Mouse (Mus musculus) hindbrain, embryonic 10.5 days (tissue): ENCODE measurements at regions not wholly inside any gene's neighbourhood (a gene's known extent, or its start where the extent isn't known, plus 50 kb on each side); places are given as distances from the start of the nearest gene placed in this dataset.

Experiments
- DNase-seq: peaks from one replicate; pipeline ENCODE4 v3.0.0-alpha.2; 2017; ENCODE audit warnings: low spot score
- H3K27ac ChIP-seq: fragments of 300-500 bp; sonication (generic); 2 replicates; pipeline ENCODE4 v1.5.1; 2016; ENCODE audit warnings: mild to moderate bottlenecking, moderate library complexity
- H3K27me3 ChIP-seq: fragments of 300-500 bp; sonication (generic); 2 replicates; pipeline ENCODE4 v1.6.1; 2016; ENCODE audit warnings: mild to moderate bottlenecking; ENCODE audit not compliant: poor library complexity, insufficient read depth, severe bottlenecking
- H3K36me3 ChIP-seq: fragments of 300-500 bp; sonication (generic); 2 replicates; pipeline ENCODE4 v1.6.1; 2016; ENCODE audit warnings: mild to moderate bottlenecking, moderate library complexity
- H3K4me1 ChIP-seq: fragments of 300-500 bp; sonication (generic); replicated peaks from 2 replicates; pipeline ENCODE4 v1.6.1; 2016; ENCODE audit warnings: mild to moderate bottlenecking
- H3K4me3 ChIP-seq: fragments of 300-500 bp; sonication (generic); 2 replicates; pipeline ENCODE4 v1.5.1; 2016; ENCODE audit warnings: mild to moderate bottlenecking, moderate library complexity
- H3K9me3 ChIP-seq: fragments of 300-500 bp; sonication (generic); 2 replicates; pipeline ENCODE4 v1.6.1; 2016; ENCODE audit warnings: mild to moderate bottlenecking, moderate library complexity
- WGBS: fragments of 180-500 bp; shearing (Covaris S2); methylation state at CpG from one replicate; pipeline ENCODE4 v1.1.7; 2016; 5-methylcytosine and 5-hydroxymethylcytosine counted together

DNA sequence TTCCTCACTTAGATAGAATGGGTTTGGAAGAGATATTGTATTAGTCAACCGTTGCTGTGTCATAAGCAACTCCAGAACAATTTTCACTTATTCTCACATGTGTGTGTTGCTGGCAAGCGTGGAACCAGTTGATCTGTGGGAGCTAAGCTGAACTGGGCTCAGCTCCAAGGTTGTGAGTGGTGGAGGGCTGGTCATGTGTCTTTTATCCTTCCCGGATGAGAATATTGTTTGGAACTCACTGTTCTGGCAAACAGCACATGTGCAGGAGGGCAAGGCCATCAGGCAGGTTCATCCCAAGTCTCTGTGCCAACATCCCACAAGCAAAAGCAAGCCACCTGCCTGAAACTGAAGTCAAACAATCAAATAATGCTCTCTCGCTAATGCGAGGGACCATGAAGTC lies 656.8 kb downstream of the Diaph3 start:
- DNase-seq, result no peak
- Histone ChIP-seq H3K4me1 (peaks cover 6% of the 10 kb centered on the region), H3K27me3 (no peaks in the 10 kb centered on the region), H3K36me3 (no peaks in the 10 kb centered on the region), H3K4me3 (no peak overlapping the region), H3K27ac (no peak overlapping the region), H3K9me3 (no peaks in the 10 kb centered on the region)
- 93% methylated on average over 5 of the region's 5 CpGs for WGBS

DNA sequence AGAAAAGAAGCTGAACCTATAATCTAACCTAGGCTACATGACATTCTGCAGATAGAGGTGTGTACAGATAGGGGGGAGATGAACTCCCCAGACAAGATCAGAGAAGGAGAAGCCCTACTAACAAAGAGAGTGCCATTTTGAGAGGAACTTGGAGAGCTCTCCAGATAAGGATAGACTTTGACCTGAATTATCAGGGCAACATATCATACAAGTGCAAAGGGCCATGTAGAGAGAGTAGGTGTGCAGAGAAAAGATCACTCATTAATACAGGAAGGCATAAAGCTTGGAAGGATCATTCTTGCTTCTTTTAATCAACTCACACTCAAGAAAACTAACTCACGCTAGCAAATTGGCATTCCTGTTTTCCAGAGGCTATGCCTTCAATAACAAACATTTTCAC lies 667.4 kb downstream of the Diaph3 start:
- no peaks in the 10 kb centered on the region for H3K36me3 ChIP-seq
- no peak overlapping the region for H3K27ac ChIP-seq
- H3K4me3 ChIP-seq, result no peak overlapping the region
- no peaks in the 10 kb centered on the region for H3K27me3 ChIP-seq
- no peak for DNase-seq
- WGBS, result 87% methylated on average over 1 of the region's 1 CpGs
- no peaks in the 10 kb centered on the region for H3K4me1 ChIP-seq
- no peaks in the 10 kb centered on the region for H3K9me3 ChIP-seq

DNA sequence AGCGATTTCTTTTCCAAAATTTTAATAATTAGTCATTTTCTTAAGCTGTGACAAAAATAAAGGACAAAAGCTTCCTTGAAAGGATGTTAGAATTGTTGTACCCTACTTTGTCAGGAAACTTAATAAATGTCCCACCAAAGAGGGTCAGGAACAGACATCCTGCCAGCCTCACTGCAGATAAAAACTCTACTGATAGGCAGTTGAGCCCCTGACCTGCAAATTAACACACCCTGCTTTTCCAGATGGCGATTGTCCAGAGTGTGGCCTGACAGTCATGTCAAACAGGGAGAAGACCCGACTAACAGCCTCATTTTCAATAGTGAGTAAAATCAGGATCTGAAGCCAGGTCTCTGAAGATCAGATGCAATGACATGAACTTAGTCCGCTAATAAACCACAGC lies 670.6 kb downstream of the Diaph3 start:
- H3K27me3 ChIP-seq, result no peaks in the 10 kb centered on the region
- H3K27ac ChIP-seq, result no peak overlapping the region
- DNase-seq, result no peak
- no peaks in the 10 kb centered on the region for H3K4me1 ChIP-seq
- no peaks in the 10 kb centered on the region for H3K36me3 ChIP-seq
- no peaks in the 10 kb centered on the region for H3K9me3 ChIP-seq
- 63% methylated on average over 4 of the region's 4 CpGs for WGBS
- no peak overlapping the region for H3K4me3 ChIP-seq

DNA sequence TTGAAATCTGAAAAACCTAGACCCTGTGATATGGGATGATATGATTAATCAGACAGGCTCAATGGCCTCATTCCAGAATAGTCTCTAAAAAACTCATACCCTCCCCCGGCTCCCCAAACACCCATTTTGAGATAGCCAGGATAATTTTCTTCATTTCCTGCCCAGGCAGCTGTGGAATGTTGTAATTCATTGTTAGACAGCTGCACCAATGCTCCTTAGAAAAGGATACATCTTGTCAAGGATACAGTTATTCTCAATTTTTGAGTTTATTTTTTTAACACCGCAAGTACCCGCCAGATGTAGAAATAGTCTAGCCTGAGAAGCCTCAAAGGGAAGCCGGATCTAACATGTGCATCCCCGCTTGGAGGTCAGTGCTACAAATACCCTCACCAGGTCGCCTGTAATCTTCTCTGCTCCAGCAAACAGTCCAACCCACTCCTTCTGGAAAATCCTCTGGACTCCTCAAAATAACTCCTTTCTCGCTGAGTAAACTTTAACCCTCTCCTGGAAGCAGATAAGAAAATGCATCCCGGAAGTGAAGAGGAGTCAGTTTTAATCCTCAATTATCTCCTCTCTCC lies 673.1 kb downstream of the Diaph3 start:
- Histone ChIP-seq H3K9me3 (no peaks in the 10 kb centered on the region), H3K4me3 (no peak overlapping the region), H3K4me1 (no peaks in the 10 kb centered on the region), H3K36me3 (no peaks in the 10 kb centered on the region), H3K27me3 (no peaks in the 10 kb centered on the region), H3K27ac (no peak overlapping the region)
- 69% methylated on average over 8 of the region's 8 CpGs for WGBS
- no peak for DNase-seq

DNA sequence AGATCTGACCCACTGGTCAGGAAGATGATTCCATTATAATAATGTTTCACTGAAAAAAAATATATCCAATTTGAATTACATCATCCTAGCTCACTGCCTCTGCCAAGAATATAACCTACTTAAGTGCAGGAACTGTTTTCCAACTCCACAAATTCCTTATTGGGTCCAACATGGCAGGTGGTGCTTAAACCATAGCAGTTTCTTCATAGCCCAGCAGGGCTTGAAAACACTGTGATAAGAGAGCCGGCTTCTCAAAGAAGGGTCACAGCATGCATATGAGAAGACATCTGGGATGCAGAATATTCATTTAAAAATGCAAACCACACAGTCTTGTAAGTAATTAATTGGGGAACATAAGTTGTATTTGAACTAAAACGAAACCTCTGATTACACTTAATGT lies 677.6 kb downstream of the Diaph3 start:
- H3K4me3 ChIP-seq, result no peak overlapping the region
- no peaks in the 10 kb centered on the region for H3K4me1 ChIP-seq
- no peak overlapping the region for H3K27ac ChIP-seq
- no peak for DNase-seq
- no peaks in the 10 kb centered on the region for H3K9me3 ChIP-seq
- 88% methylated on average over 2 of the region's 2 CpGs for WGBS
- H3K36me3 ChIP-seq, result no peaks in the 10 kb centered on the region
- no peaks in the 10 kb centered on the region for H3K27me3 ChIP-seq

DNA sequence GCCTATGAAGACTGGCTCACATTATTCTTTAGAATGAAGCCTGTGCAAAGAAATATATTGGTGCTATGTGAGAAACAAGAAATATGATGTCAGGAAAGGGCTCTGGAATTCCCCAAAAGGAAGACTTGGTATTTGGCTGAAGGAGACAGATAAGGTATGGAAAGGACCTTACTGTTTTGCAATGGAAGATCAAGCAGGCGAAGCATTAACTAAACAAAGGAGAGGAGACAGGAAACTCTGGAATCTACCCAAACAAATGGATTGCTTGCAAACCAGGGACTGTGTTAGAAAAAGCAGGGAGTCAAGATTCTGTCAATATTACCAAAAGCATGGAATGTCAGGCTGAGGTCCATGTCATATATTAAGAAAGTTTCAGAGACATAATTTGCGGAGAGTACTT lies 687.9 kb downstream of the Diaph3 start:
- Histone ChIP-seq H3K27ac (no peak overlapping the region), H3K27me3 (no peaks in the 10 kb centered on the region), H3K36me3 (no peaks in the 10 kb centered on the region), H3K9me3 (no peaks in the 10 kb centered on the region), H3K4me1 (no peaks in the 10 kb centered on the region), H3K4me3 (no peak overlapping the region)
- 85% methylated on average over 2 of the region's 2 CpGs for WGBS
- no peak for DNase-seq

DNA sequence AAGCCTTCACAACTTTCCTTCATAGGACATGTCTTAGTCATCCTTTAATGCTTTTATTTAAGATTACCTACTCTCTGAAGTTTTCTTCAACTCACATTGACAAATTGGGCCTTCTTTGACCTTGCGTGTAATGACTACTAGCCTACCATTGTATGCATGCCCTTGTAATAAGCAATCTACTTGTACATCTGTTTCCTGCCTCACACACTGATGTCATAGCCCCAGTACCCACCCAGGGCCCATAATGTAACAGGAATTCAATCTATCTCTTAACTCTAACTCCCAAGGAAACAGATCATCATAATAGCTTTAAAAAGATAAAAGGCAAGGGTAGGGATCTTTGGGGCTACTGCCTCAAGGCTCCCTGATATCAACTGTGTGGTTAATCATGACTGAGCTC lies 690.4 kb downstream of the Diaph3 start:
- Histone ChIP-seq H3K4me1 (no peaks in the 10 kb centered on the region), H3K27me3 (no peaks in the 10 kb centered on the region), H3K27ac (no peak overlapping the region), H3K9me3 (no peaks in the 10 kb centered on the region), H3K36me3 (no peaks in the 10 kb centered on the region), H3K4me3 (no peak overlapping the region)
- WGBS, result 89% methylated on average over 1 of the region's 1 CpGs
- DNase-seq, result no peak

DNA sequence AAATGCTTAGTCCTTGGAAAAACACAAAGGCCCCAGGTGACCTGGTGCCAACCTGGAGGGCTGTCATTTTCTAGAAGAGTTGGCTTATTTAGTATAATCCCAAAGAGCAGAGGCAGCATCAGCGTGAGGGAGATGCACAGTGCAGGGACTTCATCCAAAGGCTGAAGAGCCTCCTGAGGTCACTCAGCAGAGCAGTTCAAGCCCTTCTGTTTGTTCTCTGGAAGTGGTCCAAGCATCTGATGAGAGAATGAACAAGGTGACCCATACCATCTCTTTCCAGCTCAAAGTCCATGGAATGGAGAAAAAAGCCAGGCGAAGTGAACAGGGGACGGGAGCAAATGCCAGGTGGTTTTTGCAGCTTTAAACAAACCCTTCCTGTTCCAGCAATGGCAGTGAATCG lies 695.9 kb downstream of the Diaph3 start:
- Histone ChIP-seq H3K4me3 (no peak overlapping the region), H3K36me3 (no peaks in the 10 kb centered on the region), H3K27ac (no peak overlapping the region), H3K27me3 (no peaks in the 10 kb centered on the region), H3K4me1 (peaks cover 12% of the 10 kb centered on the region; the same call in 1 of the 2 replicates), H3K9me3 (no peaks in the 10 kb centered on the region)
- DNase-seq, result no peak
- WGBS, result 84% methylated on average over 4 of the region's 4 CpGs

DNA sequence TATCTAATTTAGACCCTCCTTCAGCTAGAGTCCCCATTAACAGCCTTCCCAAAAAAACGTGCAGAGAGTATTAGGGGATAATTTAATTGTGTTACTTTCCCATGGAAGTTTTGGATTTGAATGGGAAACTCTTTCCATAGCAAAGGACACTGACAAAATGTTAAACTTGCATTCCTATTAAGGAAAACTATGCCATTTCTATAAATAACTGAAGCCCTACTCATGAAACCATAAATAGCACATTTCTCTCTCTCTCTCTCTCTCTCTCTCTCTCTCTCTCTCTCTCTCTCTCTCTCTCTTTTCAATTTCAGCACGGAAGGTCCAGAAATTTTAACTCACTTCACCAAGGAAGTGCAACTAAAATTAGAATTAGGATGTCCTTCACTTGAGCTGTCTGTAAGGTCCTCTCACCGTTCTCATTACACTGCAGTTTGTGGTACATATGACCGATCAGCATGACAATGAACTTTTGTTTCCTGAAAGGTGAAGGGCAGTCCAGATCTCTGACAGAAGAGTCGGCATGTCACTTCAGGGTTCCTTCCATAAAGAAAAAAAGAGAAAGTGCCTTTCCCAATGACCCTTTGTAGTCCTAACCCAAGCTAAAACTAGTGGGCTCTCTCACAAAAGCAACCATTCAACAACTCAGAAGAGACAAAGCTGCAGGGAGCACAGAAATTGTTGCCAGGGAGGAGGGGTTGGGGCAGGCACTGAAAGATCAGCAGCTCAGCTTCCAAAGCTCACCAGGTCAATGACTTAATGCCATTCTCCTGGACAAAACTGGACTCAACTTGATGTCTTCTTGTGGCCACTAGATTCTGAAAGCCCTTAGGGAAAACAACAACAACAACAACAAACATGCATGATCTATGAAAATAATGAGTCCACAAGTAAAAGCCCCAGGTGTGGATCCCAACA lies 696.9 kb downstream of the Diaph3 start:
- H3K4me3 ChIP-seq, result no peak overlapping the region
- no peaks in the 10 kb centered on the region for H3K27me3 ChIP-seq
- no peaks in the 10 kb centered on the region for H3K9me3 ChIP-seq
- H3K27ac ChIP-seq, result no peak overlapping the region
- peaks cover 12% of the 10 kb centered on the region; the same call in 1 of the 2 replicates for H3K4me1 ChIP-seq
- DNase-seq, result peak; percentile 10
- 39% methylated on average over 5 of the region's 5 CpGs for WGBS
- H3K36me3 ChIP-seq, result no peaks in the 10 kb centered on the region

DNA sequence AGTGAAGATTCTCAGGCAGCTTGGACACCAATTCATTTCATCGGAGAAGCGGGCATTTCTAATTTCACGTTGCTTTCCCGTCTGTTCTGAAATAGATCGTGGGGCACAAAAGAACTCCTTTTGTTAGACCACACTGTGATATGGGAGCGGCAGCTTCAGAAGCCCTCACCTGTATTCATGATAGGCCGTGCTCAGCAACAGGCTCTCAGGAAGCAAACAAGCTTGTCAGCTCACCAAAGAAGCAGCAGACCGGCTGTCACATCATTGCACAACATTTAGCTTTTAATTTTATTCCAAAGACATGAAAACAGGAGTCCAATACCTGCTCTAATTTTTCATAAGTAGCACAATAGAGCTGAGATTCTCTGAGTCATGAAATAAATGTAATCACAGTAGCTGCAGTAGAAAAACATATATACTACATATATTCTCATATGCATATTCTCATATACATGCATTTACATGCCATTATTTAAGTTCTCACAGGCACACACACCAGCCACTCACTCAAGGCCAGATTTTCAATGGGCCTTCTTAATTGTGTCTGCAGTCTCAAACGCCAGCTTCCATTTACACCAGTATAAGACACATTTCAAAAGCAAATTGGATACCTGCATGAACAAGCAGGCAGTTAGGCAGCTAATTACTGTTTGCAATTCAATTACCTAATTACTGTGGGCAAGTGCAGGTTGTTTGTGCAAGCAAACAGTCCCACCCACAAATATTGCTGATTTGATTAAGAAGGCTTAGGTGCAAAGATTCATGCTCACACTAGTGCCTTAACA lies 698.9 kb downstream of the Diaph3 start:
- no peak for DNase-seq
- Histone ChIP-seq H3K4me3 (no peak overlapping the region), H3K27ac (no peak overlapping the region), H3K9me3 (no peaks in the 10 kb centered on the region), H3K27me3 (no peaks in the 10 kb centered on the region), H3K4me1 (peaks cover 12% of the 10 kb centered on the region; the same call in 1 of the 2 replicates), H3K36me3 (no peaks in the 10 kb centered on the region)
- 86% methylated on average over 9 of the region's 9 CpGs for whole genome bisulfite sequencing

DNA sequence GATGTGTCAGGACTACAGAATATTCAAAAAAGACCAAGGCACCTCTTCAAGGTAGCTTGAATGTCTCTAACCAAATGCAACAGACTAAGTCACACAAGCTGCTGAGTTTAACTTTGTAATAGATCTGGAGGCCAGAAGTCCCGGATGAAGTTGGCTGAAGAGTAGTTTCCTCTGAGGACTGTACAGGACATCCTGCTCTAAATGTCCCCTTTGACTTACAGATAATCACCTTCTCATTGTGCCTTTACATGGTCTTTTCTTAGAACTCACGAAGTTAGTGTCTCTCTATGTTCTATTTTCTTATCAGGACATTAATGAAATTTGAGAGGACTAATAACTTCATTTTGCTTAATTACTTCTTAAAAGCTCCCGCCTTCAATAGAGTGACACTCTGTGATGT lies 703.7 kb downstream of the Diaph3 start:
- Histone ChIP-seq H3K4me3 (no peak overlapping the region), H3K27me3 (no peaks in the 10 kb centered on the region), H3K36me3 (no peaks in the 10 kb centered on the region), H3K9me3 (no peaks in the 10 kb centered on the region), H3K4me1 (no peaks in the 10 kb centered on the region), H3K27ac (no peak overlapping the region)
- no peak for DNase-seq
- WGBS, result 88% methylated on average over 3 of the region's 3 CpGs

DNA sequence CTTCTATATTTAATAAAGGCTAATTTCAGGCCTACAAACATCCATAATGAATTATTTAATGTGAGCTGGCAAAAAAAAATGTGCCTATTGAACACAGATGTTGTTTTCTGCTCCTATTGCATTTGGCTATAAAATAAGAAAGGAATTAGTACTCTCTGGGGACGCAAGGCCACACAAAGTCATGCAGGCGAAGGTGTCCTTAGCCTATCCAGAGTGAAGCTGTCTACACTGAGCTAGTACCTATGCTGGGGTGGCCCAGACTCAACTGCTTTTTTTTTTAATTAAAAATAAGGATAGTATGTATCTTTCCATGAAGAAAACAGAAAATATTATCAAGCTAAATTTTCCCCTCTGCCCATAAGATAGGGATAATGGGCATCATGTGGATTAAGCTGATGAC lies 705.7 kb downstream of the Diaph3 start:
- DNase-seq, result no peak
- H3K27me3 ChIP-seq, result no peaks in the 10 kb centered on the region

More for the DNA sequence above, 705.7 kb downstream of the Diaph3 start:
- H3K4me3 ChIP-seq, result no peak overlapping the region
- no peak overlapping the region for H3K27ac ChIP-seq
- WGBS, result 91% methylated on average over 2 of the region's 2 CpGs
- no peaks in the 10 kb centered on the region for H3K4me1 ChIP-seq
- no peaks in the 10 kb centered on the region for H3K9me3 ChIP-seq
- no peaks in the 10 kb centered on the region for H3K36me3 ChIP-seq
